Mouse (Mus musculus): ENCODE measurements around the gene Mecom.

Gene Mecom

GRCm38 (mm10) chr3:30014962-30015660, 532.7 kb downstream of the Mecom start:
- peak; percentile 57 for DNase-seq (ENCODE audit: low spot score)

- DNase-seq (ENCODE audit: low spot score) = no peak
Observed at GRCm38 (mm10) chr3:30014279-30014678, 533.5 kb downstream of the Mecom start.

- no peak for DNase-seq (ENCODE audit: low spot score)
Observed at GRCm38 (mm10) chr3:30013416-30013815, 534.4 kb downstream of the Mecom start.

- peak; percentile 35 for DNase-seq (ENCODE audit: low spot score)
Observed at GRCm38 (mm10) chr3:30012666-30013365, 535.0 kb downstream of the Mecom start.

- DNase-seq (ENCODE audit: low spot score) = peak; percentile 42
Observed at GRCm38 (mm10) chr3:30012150-30012549, 535.7 kb downstream of the Mecom start.

- DNase-seq (ENCODE audit: low spot score) = no peak
Observed at GRCm38 (mm10) chr3:30011712-30012111, 536.1 kb downstream of the Mecom start.

- no peak for DNase-seq (ENCODE audit: low spot score)
Observed at GRCm38 (mm10) chr3:30010889-30011288, 536.9 kb downstream of the Mecom start.

GRCm38 (mm10) chr3:30009596-30009995, 538.2 kb downstream of the Mecom start:
- DNase-seq (ENCODE audit: low spot score) = no peak

GRCm38 (mm10) chr3:30004888-30005405, 542.9 kb downstream of the Mecom start:
- DNase-seq (ENCODE audit: low spot score) = no peak

- DNase-seq (ENCODE audit: low spot score) = no peak
Observed at GRCm38 (mm10) chr3:30000260-30000659, 547.5 kb downstream of the Mecom start.

- no peak for DNase-seq (ENCODE audit: low spot score)
Observed at GRCm38 (mm10) chr3:29999035-29999434, 548.8 kb downstream of the Mecom start.

GRCm38 (mm10) chr3:29997068-29997467, 550.7 kb downstream of the Mecom start:
- DNase-seq (ENCODE audit: low spot score) = no peak

- DNase-seq (ENCODE audit: low spot score) = no peak
Observed at GRCm38 (mm10) chr3:29993346-29993745, 554.5 kb downstream of the Mecom start.

- DNase-seq (ENCODE audit: low spot score) = no peak
Observed at GRCm38 (mm10) chr3:29991523-29991922, 556.3 kb downstream of the Mecom start.

GRCm38 (mm10) chr3:29984431-29984830, 563.4 kb downstream of the Mecom start:
- DNase-seq (ENCODE audit: low spot score) = no peak

GRCm38 (mm10) chr3:29981259-29981910, 566.4 kb downstream of the Mecom start:
- DNase-seq (ENCODE audit: low spot score) = no peak

- DNase-seq (ENCODE audit: low spot score) = no peak
Observed at GRCm38 (mm10) chr3:29980531-29980930, 567.3 kb downstream of the Mecom start.

- no peak for DNase-seq (ENCODE audit: low spot score)
Observed at GRCm38 (mm10) chr3:29976580-29976979, 571.2 kb downstream of the Mecom start.

GRCm38 (mm10) chr3:29968433-29968949, 579.3 kb downstream of the Mecom start:
- DNase-seq (ENCODE audit: low spot score) = no peak

- DNase-seq (ENCODE audit: low spot score) = no peak
Observed at GRCm38 (mm10) chr3:29963953-29964352, 583.9 kb downstream of the Mecom start.

GRCm38 (mm10) chr3:29963447-29963846, 584.4 kb downstream of the Mecom start:
- DNase-seq (ENCODE audit: low spot score) = no peak

- no peak for DNase-seq (ENCODE audit: low spot score)
Observed at GRCm38 (mm10) chr3:29959051-29959450, 588.8 kb downstream of the Mecom start.

Data from ovary, postnatal 36 days (tissue).